In the genomic region with DNA sequence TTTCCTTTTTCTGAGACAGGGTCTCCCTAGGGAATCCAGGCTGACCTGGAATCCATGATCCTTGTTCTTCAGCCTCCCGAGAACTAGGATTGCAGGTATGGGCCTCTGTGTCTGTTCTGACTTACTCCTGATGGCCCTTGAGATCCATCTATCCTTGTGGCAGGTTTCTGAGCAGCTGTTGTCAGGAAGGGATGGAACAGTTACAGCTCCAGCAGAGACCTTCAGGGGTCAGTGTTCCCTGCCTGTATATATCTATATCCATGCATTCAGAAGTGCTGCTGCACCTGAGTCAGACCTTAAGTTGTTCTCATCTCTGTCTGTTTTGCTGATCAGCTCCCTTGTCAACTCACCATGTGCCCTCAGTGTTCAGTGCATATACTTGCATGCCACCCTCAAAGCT, we compare ENCODE assay signal across 17 mouse cellular contexts. TPM values are rescaled to one million over a fixed set of nuclear protein-coding genes. Genes with fewer than 3 reads are reported as not detected.
A peak's percentile ranks its signal among the peaks of the same experiment; 100 is the strongest.
DNase-seq lines count a peak whose midpoint lies in the region; ATAC-seq and TF ChIP-seq lines count a peak whose summit lies in the region.
"Had no signal": no experiment of that assay in that cellular context is flagged by ENCODE, and none has a peak within 500 bp of the region (broad histone marks: within the 10 kb centered on the region; RNA-seq: fewer than 3 reads in every experiment).

No protein-coding gene starts in this region.

- 38% methylated on average over 1 of the region's 1 CpGs for WGBS in kidney, embryonic 15.5 days
- WGBS in lung, postnatal 0 days, result 57% methylated on average over 1 of the region's 1 CpGs
- 66% methylated on average over 1 of the region's 1 CpGs for WGBS in liver, embryonic 16.5 days (ENCODE audit: insufficient replicate concordance)
- 100% methylated on average over 1 of the region's 1 CpGs for WGBS in thymus, adult 2 months

- H3K27me3 ChIP-seq in kidney, embryonic 15.5 days, result no peaks in the 10 kb centered on the region
- H3K27me3 ChIP-seq in lung, postnatal 0 days (replicated peaks; ENCODE audit: insufficient read depth, low read length), result no peaks in the 10 kb centered on the region
- H3K27me3 ChIP-seq in liver, embryonic 16.5 days (ENCODE audit: control insufficient read depth, insufficient read depth, low read depth, low read length), result no peaks in the 10 kb centered on the region
- no peaks in the 10 kb centered on the region for H3K27me3 ChIP-seq in thymus, adult 2 months (ENCODE audit: control insufficient read depth, insufficient read depth, low read length)
- H3K27me3 ChIP-seq: forebrain, embryonic 13.5 days; hindbrain, embryonic 13.5 days; limb, embryonic 13.5 days had no signal

- TF ChIP-seq POLR2A in thymus, adult 2 months (IDR thresholded peaks at IDR 0.05; ENCODE audit: control insufficient read depth, extremely low read depth, insufficient read depth, low read length, poor library complexity), result no peak

- no peak for TF ChIP-seq EP300 in lung, postnatal 0 days (IDR thresholded peaks at IDR 0.05)

- ATAC-seq in kidney, embryonic 15.5 days (replicated peaks; ENCODE audit: low FRiP score), result no peak
- no peak for ATAC-seq in lung, postnatal 0 days
- ATAC-seq in liver, embryonic 16.5 days (ENCODE audit: low read depth), result no peak
- ATAC-seq: forebrain, embryonic 13.5 days; midbrain, embryonic 16.5 days had no signal

- H3K4me1 ChIP-seq in kidney, embryonic 15.5 days, result peaks cover 19% of the 10 kb centered on the region
- H3K4me1 ChIP-seq in lung, postnatal 0 days (ENCODE audit: insufficient read depth, low read depth, low read length), result no peaks in the 10 kb centered on the region
- peaks cover 25% of the 10 kb centered on the region for H3K4me1 ChIP-seq in liver, embryonic 16.5 days (ENCODE audit: control insufficient read depth, low read depth, low read length)
- H3K4me1 ChIP-seq in thymus, adult 2 months (replicated peaks; ENCODE audit: control insufficient read depth, insufficient read depth, low read length), result no peaks in the 10 kb centered on the region
- H3K4me1 ChIP-seq: forebrain, embryonic 13.5 days had no signal

- peak overlapping the region; percentile 80 for H3K27ac ChIP-seq in kidney, embryonic 15.5 days
- no peak overlapping the region for H3K27ac ChIP-seq in lung, postnatal 0 days (ENCODE audit: low read length)
- H3K27ac ChIP-seq in liver, embryonic 16.5 days (ENCODE audit: low read length), result peak overlapping the region; percentile 25
- H3K27ac ChIP-seq in thymus, adult 2 months (ENCODE audit: control insufficient read depth, insufficient read depth, low read length), result no peak overlapping the region
- H3K27ac ChIP-seq: forebrain, embryonic 13.5 days; heart, embryonic 10.5 days; hindbrain, embryonic 13.5 days; limb, embryonic 13.5 days had no signal

- no peak overlapping the region for H3K9ac ChIP-seq in kidney, embryonic 15.5 days
- no peak overlapping the region for H3K9ac ChIP-seq in lung, postnatal 0 days (replicated peaks; ENCODE audit: low read depth)
- H3K9ac ChIP-seq in liver, embryonic 16.5 days (ENCODE audit: low read depth, low read length), result no peak overlapping the region
- H3K9ac ChIP-seq: hindbrain, embryonic 13.5 days; limb, embryonic 13.5 days had no signal

- peak; percentile 4; the same call in 1 of the 2 replicates for TF ChIP-seq CTCF in lung, postnatal 0 days (IDR thresholded peaks at IDR 0.05)
- TF ChIP-seq CTCF in thymus, adult 2 months (IDR thresholded peaks at IDR 0.05; ENCODE audit: borderline replicate concordance, control insufficient read depth, extremely low read depth, insufficient read depth, low read length, poor library complexity), result no peak

- no peaks in the 10 kb centered on the region for H3K9me3 ChIP-seq in kidney, embryonic 15.5 days (replicated peaks)
- no peaks in the 10 kb centered on the region for H3K9me3 ChIP-seq in lung, postnatal 0 days (ENCODE audit: low read length)
- H3K9me3 ChIP-seq in liver, embryonic 16.5 days (replicated peaks; ENCODE audit: control insufficient read depth, low read length), result no peaks in the 10 kb centered on the region
- H3K9me3 ChIP-seq: forebrain, embryonic 13.5 days; heart, embryonic 10.5 days; hindbrain, embryonic 13.5 days; limb, embryonic 13.5 days had no signal

- no peak overlapping the region for H3K4me2 ChIP-seq in kidney, embryonic 15.5 days
- H3K4me2 ChIP-seq in lung, postnatal 0 days (replicated peaks; ENCODE audit: low read depth, low read length), result no peak overlapping the region
- H3K4me2 ChIP-seq in liver, embryonic 16.5 days (ENCODE audit: low read depth, low read length), result no peak overlapping the region
- H3K4me2 ChIP-seq: forebrain, embryonic 13.5 days; hindbrain, embryonic 13.5 days; limb, embryonic 13.5 days had no signal

- H3K36me3 ChIP-seq in kidney, embryonic 15.5 days, result peaks cover 31% of the 10 kb centered on the region
- no peaks in the 10 kb centered on the region for H3K36me3 ChIP-seq in lung, postnatal 0 days (ENCODE audit: insufficient read depth, low read length)
- peaks cover 9% of the 10 kb centered on the region for H3K36me3 ChIP-seq in liver, embryonic 16.5 days (ENCODE audit: control insufficient read depth, insufficient read depth)
- peaks cover 5% of the 10 kb centered on the region; the same call in 1 of the 2 replicates for H3K36me3 ChIP-seq in thymus, adult 2 months (ENCODE audit: control insufficient read depth, insufficient read depth, low read length)

- no peak for DNase-seq in kidney, adult 8-10 months
- no peak for DNase-seq in lung, postnatal 0 days (ENCODE audit: low spot score)
- no peak for DNase-seq in lung, postnatal 25 days (ENCODE audit: low spot score)
- DNase-seq in thymus, adult 2 months, result no peak
- DNase-seq in urinary bladder, postnatal 4 days (ENCODE audit: low spot score in 2 of 2), result no peak
- DNase-seq in thymus, postnatal 10 days (ENCODE audit: low spot score in 2 of 2), result no peak
- DNase-seq: adrenal gland, adult 2 months; cerebellum, postnatal 25 days; heart, postnatal 14 days; thymus, postnatal 36 days had no signal

- H3K4me3 ChIP-seq in kidney, embryonic 15.5 days (replicated peaks), result no peak overlapping the region
- H3K4me3 ChIP-seq in lung, postnatal 0 days (ENCODE audit: low read depth, low read length), result no peak overlapping the region
- no peak overlapping the region for H3K4me3 ChIP-seq in liver, embryonic 16.5 days (ENCODE audit: low read depth, low read length)
- H3K4me3 ChIP-seq in thymus, adult 2 months (ENCODE audit: control insufficient read depth, insufficient read depth, low read length), result no peak overlapping the region
- H3K4me3 ChIP-seq: forebrain, embryonic 13.5 days; heart, embryonic 10.5 days; hindbrain, embryonic 13.5 days; limb, embryonic 13.5 days had no signal

RNA-seq across cellular contexts. Expression of gene Ap1b1, which starts 12.1 kb away (rescaled TPM):
- polyA plus RNA-seq in kidney, embryonic 15.5 days (2015; fragmentation: Nextera tagmentation; extraction: Ambion mirVana), result 59.8 and 65.3 TPM in 2 replicates
- polyA plus RNA-seq in lung, postnatal 0 days (2015; fragmentation: Nextera tagmentation; extraction: Ambion mirVana), result 27.3 and 28.3 TPM in 2 replicates
- 78.9 and 81.7 TPM in 2 replicates for polyA plus RNA-seq in liver, embryonic 16.5 days (2015; fragmentation: Nextera tagmentation; extraction: Ambion mirVana)
- polyA plus RNA-seq in thymus, adult 2 months (2012; rRNA removed), result 129 and 140 TPM in 2 replicates

RNA-seq across cellular contexts. Expression of gene Nefh, which starts 50.9 kb away (rescaled TPM):
- polyA plus RNA-seq in kidney, embryonic 15.5 days (2015; fragmentation: Nextera tagmentation; extraction: Ambion mirVana), result 0.31 and 0.57 TPM in 2 replicates
- 0.06 and 0.12 TPM in 2 replicates for polyA plus RNA-seq in lung, postnatal 0 days (2015; fragmentation: Nextera tagmentation; extraction: Ambion mirVana)
- 0.11 and 0.14 TPM in 2 replicates for polyA plus RNA-seq in liver, embryonic 16.5 days (2015; fragmentation: Nextera tagmentation; extraction: Ambion mirVana)
- 2.8 and 3.7 TPM in 2 replicates for polyA plus RNA-seq in thymus, adult 2 months (2012; rRNA removed)

RNA-seq across cellular contexts. Expression of gene Rasl10a, which starts 59.2 kb away (rescaled TPM):
- polyA plus RNA-seq in kidney, embryonic 15.5 days (2015; fragmentation: Nextera tagmentation; extraction: Ambion mirVana), result 2.8 and 4.2 TPM in 2 replicates
- 2.3 and 2.5 TPM in 2 replicates for polyA plus RNA-seq in lung, postnatal 0 days (2015; fragmentation: Nextera tagmentation; extraction: Ambion mirVana)
- 0.27 and 0.36 TPM in 2 replicates for polyA plus RNA-seq in liver, embryonic 16.5 days (2015; fragmentation: Nextera tagmentation; extraction: Ambion mirVana)
- polyA plus RNA-seq in thymus, adult 2 months (2012; rRNA removed), result 5.1 and 6.5 TPM in 2 replicates
- polyA plus RNA-seq: forebrain, embryonic 13.5 days had no signal

Comparison
In these comparisons a context has a peak if more than half of its experiments do, and no peak if none do; other contexts are left out.
1. H3K27ac ChIP-seq: peak in kidney, embryonic 15.5 days (single experiment) and liver, embryonic 16.5 days (single experiment); none in lung, postnatal 0 days (single experiment) and thymus, adult 2 months (single experiment).